Mouse (Mus musculus) midbrain, embryonic 16.5 days (tissue): ENCODE data around the gene Svs3b. TPM values are rescaled to one million over a fixed set of nuclear protein-coding genes. Genes with fewer than 3 reads are reported as not detected.
"Not testable (repeated sequence)": the region's sequence is repeated elsewhere in the genome, so short reads cannot be mapped to it uniquely, and the experiment has no call there.

ENCODE experiments used
- ATAC-seq: fragments of 200-750 bp; cut with Nextera tagmentation; 2 replicates; pipeline ENCODE4 v1.8.0; 2017; ENCODE audit warnings: moderate TSS enrichment
- H3K27ac ChIP-seq: fragments of 300-500 bp; sonication (generic); 2 replicates; pipeline ENCODE4 v1.5.1; 2014; ENCODE audit warnings: mild to moderate bottlenecking, low read length, mixed read lengths
- H3K27me3 ChIP-seq: fragments of 300-500 bp; sonication (generic); 2 replicates; pipeline ENCODE4 v1.6.1; 2014; ENCODE audit warnings: low read depth, low read length, mixed read lengths; ENCODE audit not compliant: control insufficient read depth, insufficient read depth
- H3K36me3 ChIP-seq: fragments of 300-500 bp; sonication (generic); 2 replicates; pipeline ENCODE4 v1.6.1; 2014; ENCODE audit warnings: mild to moderate bottlenecking, low read length, moderate library complexity, mixed read lengths; ENCODE audit not compliant: control insufficient read depth, insufficient read depth
- H3K4me1 ChIP-seq: fragments of 300-500 bp; sonication (generic); 2 replicates; pipeline ENCODE4 v1.6.1; 2014; ENCODE audit warnings: mild to moderate bottlenecking, low read length, mixed read lengths; ENCODE audit not compliant: control insufficient read depth, insufficient read depth
- H3K4me2 ChIP-seq: fragments of 300-500 bp; sonication (generic); 2 replicates; pipeline ENCODE4 v1.6.1; 2014; ENCODE audit warnings: mild to moderate bottlenecking, low read length, mixed read lengths
- H3K4me3 ChIP-seq: fragments of 300-500 bp; sonication (generic); 2 replicates; pipeline ENCODE4 v1.5.1; 2014; ENCODE audit warnings: low read depth, mild to moderate bottlenecking, low read length, moderate library complexity, mixed read lengths
- H3K9ac ChIP-seq: fragments of 300-500 bp; sonication (generic); 2 replicates; pipeline ENCODE4 v1.6.1; 2014; ENCODE audit warnings: low read depth, low read length, mixed read lengths
- H3K9me3 ChIP-seq: fragments of 300-500 bp; sonication (generic); replicated peaks from 2 replicates; pipeline ENCODE4 v1.6.1; 2014; ENCODE audit warnings: mild to moderate bottlenecking, low read length, mixed read lengths; ENCODE audit not compliant: control insufficient read depth, poor library complexity, severe bottlenecking
- WGBS: fragments of 180-500 bp; shearing (Covaris S2); extraction: QIAGEN DNeasy Blood & Tissue Kit; methylation state at CpG from one replicate; pipeline ENCODE4 v1.1.7; 2014; 5-methylcytosine and 5-hydroxymethylcytosine counted together
- polyA plus RNA-seq: library from polyadenylated mRNA; unstranded; fragments of >200 nt; fragmentation: Nextera tagmentation; extraction: Ambion mirVana; gene quantifications from 2 replicates; pipeline ENCODE4 v1.2.1, GENCODE M21; 2015

The Svs3b gene
- polyA plus RNA-seq, 1 experiment from 2014 or later, result not detected

GRCm38 (mm10) chr2:164210892-164211291 lies 45.5 kb downstream of the Svs3b start:
- no peaks in the 10 kb centered on the region for H3K4me1 ChIP-seq
- WGBS, result 91% methylated on average over 4 of the region's 4 CpGs
- H3K4me2 ChIP-seq, result no peak overlapping the region
- no peak overlapping the region for H3K4me3 ChIP-seq
- H3K36me3 ChIP-seq, result no peaks in the 10 kb centered on the region
- ATAC-seq, result no peak
- no peak overlapping the region for H3K27ac ChIP-seq
- no peaks in the 10 kb centered on the region for H3K27me3 ChIP-seq
- no peak overlapping the region for H3K9ac ChIP-seq
- no peaks in the 10 kb centered on the region for H3K9me3 ChIP-seq

GRCm38 (mm10) chr2:164206676-164207075 lies 49.8 kb downstream of the Svs3b start:
- Histone ChIP-seq H3K4me2 (no peak overlapping the region), H3K27me3 (no peaks in the 10 kb centered on the region), H3K9ac (no peak overlapping the region), H3K4me3 (no peak overlapping the region), H3K36me3 (no peaks in the 10 kb centered on the region), H3K9me3 (no peaks in the 10 kb centered on the region), H3K4me1 (no peaks in the 10 kb centered on the region), H3K27ac (no peak overlapping the region)
- no peak for ATAC-seq
- WGBS, result 87% methylated on average over 4 of the region's 4 CpGs

- H3K27me3 ChIP-seq, H3K9me3 ChIP-seq, H3K4me2 ChIP-seq, H3K4me3 ChIP-seq, H3K27ac ChIP-seq, H3K9ac ChIP-seq, H3K4me1 ChIP-seq, H3K36me3 ChIP-seq, ATAC-seq: not testable (repeated sequence)
- WGBS, result 92% methylated on average over 10 of the region's 10 CpGs
Observed at GRCm38 (mm10) chr2:164206011-164206410, 50.4 kb downstream of the Svs3b start.

Other genes starting within 250 kb of the Svs3b start
- 1.8 and 2.5 TPM in 2 replicates for gene Pabpc1l, start 231.2 kb downstream of the Svs3b start, polyA plus RNA-seq
- gene Stk4, start 186.3 kb downstream of the Svs3b start, polyA plus RNA-seq, result 17.2 and 20.1 TPM in 2 replicates
- gene Tomm34, start 185.5 kb downstream of the Svs3b start, polyA plus RNA-seq, result 49.6 and 50.4 TPM in 2 replicates
- gene Kcns1, start 85.5 kb downstream of the Svs3b start, polyA plus RNA-seq, result 1.9 and 3.9 TPM in 2 replicates
- not detected in 2 replicates for gene Wfdc5, start 73.9 kb downstream of the Svs3b start, polyA plus RNA-seq
- gene Wfdc12, start 66.0 kb downstream of the Svs3b start, polyA plus RNA-seq, result not detected in 2 replicates
- not detected in 2 replicates for gene Wfdc15a, start 56.5 kb downstream of the Svs3b start, polyA plus RNA-seq
- gene Wfdc15b, start 35.0 kb downstream of the Svs3b start, polyA plus RNA-seq, result not detected in 2 replicates
- not detected in 2 replicates for gene Svs2, start 18.2 kb downstream of the Svs3b start, polyA plus RNA-seq
- gene Svs4, start 21.8 kb upstream of the Svs3b start, polyA plus RNA-seq, result not detected in 2 replicates
- not detected in 2 replicates for gene Svs3a, start 32.6 kb upstream of the Svs3b start, polyA plus RNA-seq
- gene Svs6, start 60.1 kb upstream of the Svs3b start, polyA plus RNA-seq, result not detected in 2 replicates
- gene Svs5, start 76.1 kb upstream of the Svs3b start, polyA plus RNA-seq, result not detected in 2 replicates
- not detected in 2 replicates for gene Slpi, start 132.5 kb upstream of the Svs3b start, polyA plus RNA-seq
- 0.04 TPM in 1 of 2 replicates, not detected in the other for gene Rbpjl, start 146.5 kb upstream of the Svs3b start, polyA plus RNA-seq
- gene Matn4, start 148.5 kb upstream of the Svs3b start, polyA plus RNA-seq, result 0.93 and 1.1 TPM in 2 replicates
- gene Sdc4, start 187.2 kb upstream of the Svs3b start, polyA plus RNA-seq, result 6.3 and 8.7 TPM in 2 replicates
- gene Sys1, start 200.3 kb upstream of the Svs3b start, polyA plus RNA-seq, result 86.7 and 90.0 TPM in 2 replicates
- 7.5 and 8.2 TPM in 2 replicates for gene Gm20458, start 204.3 kb upstream of the Svs3b start, polyA plus RNA-seq
- not detected in 2 replicates for gene Trp53tg5, start 217.1 kb upstream of the Svs3b start, polyA plus RNA-seq
- 16.6 and 17.8 TPM in 2 replicates for gene Dbndd2, start 229.5 kb upstream of the Svs3b start, polyA plus RNA-seq
- 87.7 and 97.0 TPM in 2 replicates for gene Pigt, start 240.9 kb upstream of the Svs3b start, polyA plus RNA-seq